Mouse (Mus musculus) lung, embryonic 14.5 days (tissue): ENCODE results near the gene Camta2. TPM values are rescaled to one million over a fixed set of nuclear protein-coding genes. Genes with fewer than 3 reads are reported as not detected.

Source experiments
- ATAC-seq: fragments of 200-750 bp; cut with Nextera tagmentation; 2 replicates; pipeline ENCODE4 v1.8.0; 2017; ENCODE audit warnings: mild to moderate bottlenecking, moderate TSS enrichment, moderate library complexity; ENCODE audit not compliant: insufficient read depth
- DNase-seq: peaks from one replicate; pipeline ENCODE4 v3.0.0-alpha.2; 2015
- H3K27ac ChIP-seq: fragments of 300-500 bp; sonication (generic); 2 replicates; pipeline ENCODE4 v1.5.1; 2014; ENCODE audit warnings: low read depth, mild to moderate bottlenecking, moderate library complexity
- H3K27me3 ChIP-seq: fragments of 300-500 bp; sonication (generic); 2 replicates; pipeline ENCODE4 v1.6.1; 2014; ENCODE audit warnings: low read length, control low read depth; ENCODE audit not compliant: insufficient read depth
- H3K36me3 ChIP-seq: fragments of 300-500 bp; sonication (generic); 2 replicates; pipeline ENCODE4 v1.6.1; 2014; ENCODE audit warnings: control low read depth; ENCODE audit not compliant: insufficient read depth
- H3K4me1 ChIP-seq: fragments of 300-500 bp; sonication (generic); 2 replicates; pipeline ENCODE4 v1.6.1; 2014; ENCODE audit warnings: antibody characterized with exemption, control low read depth; ENCODE audit not compliant: insufficient read depth
- H3K4me2 ChIP-seq: fragments of 300-500 bp; sonication (generic); 2 replicates; pipeline ENCODE4 v1.6.1; 2014; ENCODE audit warnings: mild to moderate bottlenecking
- H3K4me3 ChIP-seq: fragments of 300-500 bp; sonication (generic); 2 replicates; pipeline ENCODE4 v1.5.1; 2014; ENCODE audit warnings: low read depth, low read length
- H3K9ac ChIP-seq: fragments of 300-500 bp; sonication (generic); 2 replicates; pipeline ENCODE4 v1.6.1; 2014
- H3K9me3 ChIP-seq: fragments of 300-500 bp; sonication (generic); 2 replicates; pipeline ENCODE4 v1.6.1; 2016; ENCODE audit warnings: low read depth, low read length, control low read depth
- CTCF ChIP-seq: IDR thresholded peaks from 2 replicates; pipeline ENCODE4 v1.5.1; 2016; ENCODE audit warnings: antibody characterized with exemption, low read depth
- WGBS: fragments of 180-500 bp; shearing (Covaris S2); extraction: QIAGEN DNeasy Blood & Tissue Kit; methylation state at CpG from one replicate; pipeline ENCODE4 v1.1.7; 2014; 5-methylcytosine and 5-hydroxymethylcytosine counted together
- microRNA-seq: library from miRNA; unstranded; fragments of <30 nt; microRNA quantifications from one replicate; pipeline ENCODE4, GENCODE M21; 2016; ENCODE audit warnings: borderline number of aligned reads
- polyA plus RNA-seq: library from polyadenylated mRNA; unstranded; fragments of >200 nt; fragmentation: Nextera tagmentation; extraction: Ambion mirVana; gene quantifications from 2 replicates; pipeline ENCODE4 v1.2.1, GENCODE M21; 2014

The Camta2 gene
- polyA plus RNA-seq, 1 experiment from 2014 or later = 16.2 TPM

DNA sequence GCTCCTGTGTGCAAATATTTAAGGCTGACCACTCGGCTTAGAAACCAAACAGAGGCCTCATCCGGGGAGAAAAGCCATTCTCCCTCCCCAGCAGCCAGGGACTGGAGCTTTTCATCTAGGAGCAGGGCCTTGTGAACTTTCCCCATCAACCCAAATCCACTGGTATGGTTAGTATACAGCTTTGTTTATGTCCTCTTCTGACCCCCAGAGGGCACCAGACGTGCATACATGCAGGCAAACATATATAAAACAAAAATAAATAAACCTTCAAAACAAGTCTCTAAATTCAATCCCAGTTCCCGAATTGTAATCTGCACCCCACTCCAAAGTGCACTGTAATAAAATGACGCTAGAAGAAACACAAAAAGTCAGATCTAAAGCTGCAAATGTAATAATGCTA, 58.3 kb downstream of the Camta2 start:
- Histone ChIP-seq H3K4me3 (no peak overlapping the region), H3K9me3 (no peaks in the 10 kb centered on the region), H3K4me2 (no peak overlapping the region), H3K27ac (no peak overlapping the region), H3K4me1 (no peaks in the 10 kb centered on the region), H3K9ac (no peak overlapping the region), H3K36me3 (no peaks in the 10 kb centered on the region), H3K27me3 (no peaks in the 10 kb centered on the region)
- DNase-seq (peak; percentile 42), ATAC-seq (no peak)
- peak; percentile 41 for TF ChIP-seq CTCF
- WGBS = 46% methylated on average over 5 of the region's 5 CpGs

GRCm38 (mm10) chr11:70628431-70628830, 59.5 kb downstream of the Camta2 start:
- no peak for ATAC-seq

DNA sequence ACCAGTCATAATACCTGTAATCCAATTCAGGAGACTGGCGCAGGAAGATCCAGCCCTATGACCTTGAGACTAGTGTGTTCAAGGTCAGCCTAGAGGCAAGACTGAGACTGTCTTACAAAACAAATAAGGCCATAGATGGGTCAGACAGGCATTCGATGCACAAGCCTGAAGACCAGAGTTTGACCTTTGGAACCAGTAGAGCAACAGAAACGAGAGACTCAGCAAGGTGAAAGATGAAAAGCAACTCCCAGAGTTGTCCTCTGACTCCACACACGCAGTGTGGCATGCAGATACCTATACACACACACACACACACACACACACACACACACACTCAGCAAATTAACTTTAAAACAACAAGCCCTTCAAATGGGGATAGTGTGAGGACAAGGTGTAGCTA, 61.0 kb downstream of the Camta2 start:
- no peaks in the 10 kb centered on the region for H3K27me3 ChIP-seq
- no peak for ATAC-seq
- no peak for DNase-seq
- no peak overlapping the region for H3K9ac ChIP-seq
- no peak overlapping the region for H3K4me3 ChIP-seq
- H3K27ac ChIP-seq = no peak overlapping the region
- no peak for TF ChIP-seq CTCF
- H3K4me1 ChIP-seq = no peaks in the 10 kb centered on the region
- 60% methylated on average over 4 of the region's 4 CpGs for WGBS
- no peaks in the 10 kb centered on the region for H3K36me3 ChIP-seq
- H3K4me2 ChIP-seq = no peak overlapping the region
- no peaks in the 10 kb centered on the region for H3K9me3 ChIP-seq

More at GRCm38 (mm10) chr11:70628431-70628830, 59.5 kb downstream of the Camta2 start:
- no peaks in the 10 kb centered on the region for H3K36me3 ChIP-seq
- H3K4me3 ChIP-seq = no peak overlapping the region
- peak; percentile 34 for DNase-seq
- no peak overlapping the region for H3K9ac ChIP-seq
- H3K4me2 ChIP-seq = no peak overlapping the region
- no peaks in the 10 kb centered on the region for H3K4me1 ChIP-seq
- H3K27ac ChIP-seq = no peak overlapping the region
- no peak for TF ChIP-seq CTCF
- no peaks in the 10 kb centered on the region for H3K27me3 ChIP-seq
- H3K9me3 ChIP-seq = no peaks in the 10 kb centered on the region
- WGBS = 57% methylated on average over 2 of the region's 2 CpGs

- no peaks in the 10 kb centered on the region for H3K36me3 ChIP-seq
- H3K27ac ChIP-seq = no peak overlapping the region
- no peak for ATAC-seq
- no peak overlapping the region for H3K4me2 ChIP-seq
- peak; percentile 77 for DNase-seq
- no peaks in the 10 kb centered on the region for H3K9me3 ChIP-seq
- H3K4me3 ChIP-seq = no peak overlapping the region
- no peaks in the 10 kb centered on the region for H3K4me1 ChIP-seq
- no peak overlapping the region for H3K9ac ChIP-seq
- 39% methylated on average over 4 of the region's 4 CpGs for WGBS
- H3K27me3 ChIP-seq = no peaks in the 10 kb centered on the region
- TF ChIP-seq CTCF = peak; percentile 70
Measured at GRCm38 (mm10) chr11:70625473-70625872, 62.4 kb downstream of the Camta2 start.

DNA sequence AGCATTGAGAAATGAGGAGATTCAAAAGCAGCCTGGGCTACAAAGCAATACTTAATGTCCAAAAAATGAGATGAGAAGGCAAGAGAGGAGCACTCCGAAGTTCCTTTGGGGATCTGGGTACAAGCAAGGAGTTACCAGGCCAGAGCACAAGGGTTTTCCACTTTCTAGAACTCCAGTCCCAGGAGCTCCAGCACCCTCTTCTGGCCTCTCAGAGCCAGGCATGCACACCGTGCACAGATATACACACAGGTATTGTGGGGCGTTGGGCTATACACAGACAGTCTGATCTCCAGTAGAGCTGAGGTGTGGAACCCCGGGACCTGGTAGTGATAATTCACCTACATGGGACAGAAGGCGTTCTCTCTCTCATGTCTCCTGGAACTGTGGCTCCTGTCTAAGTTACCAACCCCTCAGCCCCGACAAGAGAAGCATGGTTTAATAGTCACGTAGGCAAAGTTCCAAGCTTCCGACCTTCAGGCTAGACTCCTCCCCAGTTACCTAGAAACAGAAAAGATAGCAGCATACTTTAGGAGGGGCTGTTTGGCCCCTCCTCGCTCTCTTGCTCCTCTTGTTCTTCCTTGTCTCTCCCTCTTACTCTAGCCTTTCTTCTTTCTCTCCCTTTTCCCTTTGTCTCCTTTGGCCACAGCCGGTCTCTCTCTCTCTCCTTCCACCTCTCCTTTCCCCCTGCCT, 64.7 kb downstream of the Camta2 start:
- no peaks in the 10 kb centered on the region for H3K9me3 ChIP-seq
- H3K4me3 ChIP-seq = no peak overlapping the region
- no peak overlapping the region for H3K4me2 ChIP-seq
- H3K27ac ChIP-seq = no peak overlapping the region
- no peak for ATAC-seq
- peak; percentile 34 for DNase-seq
- no peaks in the 10 kb centered on the region for H3K4me1 ChIP-seq
- TF ChIP-seq CTCF = peak; percentile 45
- no peaks in the 10 kb centered on the region for H3K27me3 ChIP-seq
- H3K36me3 ChIP-seq = no peaks in the 10 kb centered on the region
- H3K9ac ChIP-seq = no peak overlapping the region
- 70% methylated on average over 10 of the region's 10 CpGs for WGBS

DNA sequence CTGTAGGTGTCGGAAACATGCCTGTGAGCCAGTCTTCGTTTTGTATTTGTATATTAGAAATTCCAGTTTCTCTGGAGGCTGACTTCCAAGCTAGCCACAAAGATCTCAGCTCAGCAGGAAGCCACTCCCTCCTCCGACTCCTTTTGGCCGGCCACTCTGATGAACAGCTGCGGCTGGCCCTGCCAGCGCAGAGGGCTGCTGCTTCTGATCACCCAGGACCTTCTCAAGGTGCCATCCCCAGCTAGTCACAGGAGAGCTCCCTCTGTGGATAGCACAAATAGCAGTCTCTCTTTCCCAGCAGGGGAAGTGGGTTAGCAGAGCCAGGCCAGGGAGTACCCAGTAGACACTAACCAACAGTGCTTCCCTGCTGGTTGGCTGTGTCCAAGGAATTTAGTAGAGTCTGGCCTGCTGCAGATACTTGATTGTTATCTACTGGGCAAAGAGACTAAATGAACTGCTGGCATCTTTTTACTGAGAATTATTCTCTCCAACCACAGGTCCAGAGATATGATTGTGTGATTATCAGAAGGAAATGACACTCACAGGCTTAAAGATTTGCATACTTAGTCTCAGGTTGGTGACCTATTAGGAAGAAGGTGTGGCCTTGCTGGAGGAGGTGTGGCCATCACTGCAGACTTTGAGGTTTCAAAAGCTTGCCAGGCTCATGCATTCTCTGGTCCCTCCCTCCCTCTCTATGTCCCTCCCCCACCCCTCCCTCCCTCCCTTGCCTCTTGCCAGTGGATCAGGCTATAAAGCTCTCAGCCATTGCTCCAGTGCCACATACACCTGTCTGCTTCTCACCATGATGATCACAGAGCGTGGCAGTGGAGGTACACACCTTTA, 65.7 kb downstream of the Camta2 start:
- ATAC-seq (no peak), DNase-seq (peak; percentile 46)
- TF ChIP-seq CTCF = no peak
- Histone ChIP-seq H3K36me3 (no peaks in the 10 kb centered on the region), H3K27ac (0 out of 2 replicates have a peak overlapping the region, but pooled peaks have one; percentile 24), H3K9ac (no peak overlapping the region), H3K4me2 (no peak overlapping the region), H3K27me3 (no peaks in the 10 kb centered on the region), H3K9me3 (no peaks in the 10 kb centered on the region), H3K4me1 (no peaks in the 10 kb centered on the region), H3K4me3 (no peak overlapping the region)
- WGBS = 28% methylated on average over 7 of the region's 7 CpGs

Small RNA genes within 50 kb of the gene (microRNA-seq; reads per million reads assigned to microRNA genes)
- gene Mir6925 = not detected

Other genes starting within 250 kb of the Camta2 start
- gene Med11, start 236.2 kb downstream of the Camta2 start, polyA plus RNA-seq = 43.0 and 47.9 TPM in 2 replicates
- 0.28 and 0.65 TPM in 2 replicates for gene Zmynd15, start 228.7 kb downstream of the Camta2 start, polyA plus RNA-seq
- gene Cxcl16, start 228.1 kb downstream of the Camta2 start, polyA plus RNA-seq = 4.9 and 5.8 TPM in 2 replicates
- 1.2 and 1.3 TPM in 2 replicates for gene Tm4sf5, start 182.9 kb downstream of the Camta2 start, polyA plus RNA-seq
- 0.38 TPM in 1 of 2 replicates, not detected in the other for gene Vmo1, start 173.5 kb downstream of the Camta2 start, polyA plus RNA-seq
- gene Gltpd2, start 168.9 kb downstream of the Camta2 start, polyA plus RNA-seq = 0.30 and 0.55 TPM in 2 replicates
- gene Psmb6, start 162.7 kb downstream of the Camta2 start, polyA plus RNA-seq = 778 and 813 TPM in 2 replicates
- gene Gm40193, start 155.2 kb downstream of the Camta2 start, polyA plus RNA-seq = not detected in 2 replicates
- 5.9 and 6.4 TPM in 2 replicates for gene Pld2, start 148.0 kb downstream of the Camta2 start, polyA plus RNA-seq
- gene Mink1, start 125.2 kb downstream of the Camta2 start, polyA plus RNA-seq = 15.2 and 15.4 TPM in 2 replicates
- not detected in 2 replicates for gene 4930544D05Rik, start 72.3 kb downstream of the Camta2 start, polyA plus RNA-seq
- gene Chrne, start 68.9 kb downstream of the Camta2 start, polyA plus RNA-seq = not detected in 2 replicates
- 0.81 and 1.1 TPM in 2 replicates for gene Gp1ba, start 49.0 kb downstream of the Camta2 start, polyA plus RNA-seq
- 97.0 and 98.8 TPM in 2 replicates for gene Rnf167, start 40.9 kb downstream of the Camta2 start, polyA plus RNA-seq
- gene Slc25a11, start 40.6 kb downstream of the Camta2 start, polyA plus RNA-seq = 128 and 133 TPM in 2 replicates
- 2,124 and 2,138 TPM in 2 replicates for gene Pfn1, start 33.5 kb downstream of the Camta2 start, polyA plus RNA-seq
- 12.7 and 19.6 TPM in 2 replicates for gene Eno3, start 30.9 kb downstream of the Camta2 start, polyA plus RNA-seq
- gene Spag7, start 18.7 kb downstream of the Camta2 start, polyA plus RNA-seq = 141 and 167 TPM in 2 replicates
- gene Inca1, start 12.1 kb upstream of the Camta2 start, polyA plus RNA-seq = 1.1 and 1.5 TPM in 2 replicates
- gene Kif1c, start 12.4 kb upstream of the Camta2 start, polyA plus RNA-seq = 12.4 and 13.7 TPM in 2 replicates
- gene Zfp3, start 76.1 kb upstream of the Camta2 start, polyA plus RNA-seq = 4.0 and 4.2 TPM in 2 replicates
- gene Scimp, start 124.5 kb upstream of the Camta2 start, polyA plus RNA-seq = not detected in 2 replicates
- 32.3 and 32.6 TPM in 2 replicates for gene Rabep1, start 156.7 kb upstream of the Camta2 start, polyA plus RNA-seq